Mouse (Mus musculus): ENCODE results near the gene Dnajc1.
A peak's percentile ranks its signal among the peaks of the same experiment; 100 is the strongest.

Gene Dnajc1

DNA sequence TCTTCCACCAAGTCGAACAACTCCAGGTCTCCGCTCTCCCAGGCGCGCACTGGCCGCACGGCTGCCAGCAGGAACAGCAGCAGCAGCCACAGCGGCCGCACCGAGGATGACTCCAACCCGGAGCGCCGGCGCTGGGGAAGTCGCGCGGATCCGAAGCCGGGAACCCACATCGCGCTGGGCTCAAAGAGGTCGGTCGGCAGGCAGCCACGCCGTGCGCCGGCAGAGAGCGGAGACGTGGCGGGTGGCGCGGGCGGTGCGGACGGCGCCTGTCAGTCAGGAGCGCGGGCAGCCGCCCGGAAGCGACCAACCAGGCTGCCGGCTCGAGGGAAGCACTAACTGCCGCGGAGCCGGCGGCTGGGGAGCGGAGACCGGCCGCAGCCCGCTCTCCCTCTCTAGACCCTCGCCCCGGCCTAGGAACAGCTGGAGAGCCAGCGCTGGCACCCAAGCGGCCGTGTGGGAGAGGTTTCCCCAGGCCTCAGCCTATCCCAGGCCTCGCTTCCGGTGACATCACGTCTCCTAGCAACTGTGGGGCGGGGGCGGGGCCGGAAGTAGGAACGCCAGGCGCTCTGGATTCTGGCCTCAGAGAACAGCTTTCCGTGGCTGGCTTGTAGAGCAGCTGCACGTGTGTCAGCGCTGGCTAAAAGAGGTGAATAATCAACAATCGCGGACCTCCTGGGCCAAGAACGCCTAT is at the start of gene Dnajc1:
Dnajc1 (minus strand) TSS at position 500 of the 691 bp plus-strand sequence.
- DNase-seq (ENCODE audit: low spot score) = peak; percentile 94

DNA sequence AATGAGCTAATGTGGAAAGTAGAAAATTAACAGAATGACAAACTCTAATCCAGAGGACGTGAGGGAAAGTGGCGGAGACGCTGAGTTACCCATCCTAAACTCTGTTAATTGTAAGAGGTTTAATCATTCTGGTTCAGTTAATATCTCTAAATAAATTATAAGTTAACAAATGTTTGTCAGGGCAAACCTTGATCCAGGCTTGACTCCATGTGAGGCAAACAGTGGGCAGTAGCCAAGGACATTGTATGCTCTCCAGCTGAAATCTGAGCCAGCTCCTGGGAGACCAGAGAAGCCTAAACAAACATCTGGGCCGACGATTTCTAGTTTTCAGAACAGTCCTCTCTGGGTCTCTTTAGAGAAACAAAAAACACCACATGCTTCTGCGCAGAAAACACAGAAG is 49.2 kb upstream of the Dnajc1 start:
- DNase-seq (ENCODE audit: low spot score) = no peak

DNA sequence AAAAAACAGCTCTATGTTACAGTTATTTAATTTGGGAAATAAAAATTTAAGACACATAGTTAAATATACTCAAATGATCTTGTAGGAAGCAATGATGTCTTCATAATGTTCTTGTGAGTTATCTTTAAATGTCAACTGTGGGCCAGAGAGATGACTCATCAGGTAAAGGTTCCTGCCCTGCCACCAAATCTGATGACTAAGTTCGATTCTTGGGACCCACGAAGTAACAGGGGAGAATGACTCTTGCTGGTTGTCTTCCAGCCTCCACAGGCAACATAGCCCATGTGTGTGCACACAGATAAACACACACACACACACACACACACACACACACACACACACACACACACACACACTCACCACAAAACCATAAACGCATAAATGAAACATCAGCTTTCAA is 22.6 kb upstream of the Dnajc1 start:
- DNase-seq (ENCODE audit: low spot score) = no peak

DNA sequence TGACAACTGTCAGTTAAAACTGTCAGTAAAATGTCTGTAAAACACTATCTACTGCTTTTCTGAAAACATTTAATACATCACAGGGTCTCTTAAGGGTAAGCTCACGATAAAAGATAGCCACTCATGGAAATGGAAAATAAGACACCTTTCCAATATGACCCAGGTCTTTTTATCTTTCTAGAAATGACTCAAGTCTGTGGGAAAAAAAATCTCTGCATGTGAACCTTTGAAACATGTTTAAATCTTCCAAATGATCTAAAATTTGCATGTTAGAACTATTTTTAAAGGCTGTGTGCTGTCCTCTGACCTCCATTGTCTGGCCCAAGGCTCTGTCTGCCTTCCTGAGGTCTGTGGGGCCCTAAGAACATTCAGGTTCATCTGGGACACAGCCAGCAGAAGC is 11.0 kb upstream of the Dnajc1 start:
- DNase-seq (ENCODE audit: low spot score) = no peak

DNA sequence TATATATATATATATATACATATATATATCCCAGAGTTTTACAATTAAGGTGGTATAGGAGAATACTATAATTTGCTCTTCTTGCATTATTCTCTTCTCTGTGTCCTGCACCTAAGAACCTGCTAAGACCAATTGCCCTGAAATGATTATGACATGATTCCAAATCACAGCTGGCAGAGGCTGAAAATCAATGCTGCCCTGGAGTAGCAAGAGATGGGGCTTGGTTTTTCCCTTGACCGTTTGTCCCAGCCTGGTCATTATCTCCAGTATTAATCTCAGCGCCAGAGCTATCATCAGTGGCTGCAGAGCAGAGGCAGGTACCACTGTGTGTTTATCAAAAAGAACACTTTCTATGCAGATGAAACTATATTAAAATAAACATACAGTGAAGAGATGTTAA is 9.1 kb upstream of the Dnajc1 start:
- DNase-seq (ENCODE audit: low spot score) = no peak

DNA sequence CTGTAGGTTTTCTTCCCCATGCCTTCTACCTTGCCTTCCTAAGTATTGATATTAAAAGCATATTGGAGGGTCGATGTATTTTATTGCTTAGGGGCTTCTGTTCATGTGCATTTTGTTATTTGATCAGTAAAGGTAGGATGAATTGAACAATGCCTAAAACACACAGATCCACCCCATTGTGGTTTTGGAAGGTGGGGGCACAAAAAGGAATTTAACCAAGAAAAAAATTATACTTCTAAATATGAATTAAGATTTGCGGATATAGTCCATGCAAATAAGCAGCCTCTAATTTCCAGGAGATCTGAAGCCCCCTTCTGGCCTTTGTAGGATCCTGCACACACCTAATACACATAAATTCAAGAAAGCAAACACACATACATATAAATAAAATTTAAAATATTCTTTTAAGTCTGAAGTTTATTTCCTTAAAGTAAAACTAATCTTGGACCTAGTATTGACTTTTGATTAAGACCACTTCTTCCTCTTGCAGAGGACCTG is 441 bp upstream of the Dnajc1 start:
- peak; percentile 33 for DNase-seq (ENCODE audit: low spot score)

DNA sequence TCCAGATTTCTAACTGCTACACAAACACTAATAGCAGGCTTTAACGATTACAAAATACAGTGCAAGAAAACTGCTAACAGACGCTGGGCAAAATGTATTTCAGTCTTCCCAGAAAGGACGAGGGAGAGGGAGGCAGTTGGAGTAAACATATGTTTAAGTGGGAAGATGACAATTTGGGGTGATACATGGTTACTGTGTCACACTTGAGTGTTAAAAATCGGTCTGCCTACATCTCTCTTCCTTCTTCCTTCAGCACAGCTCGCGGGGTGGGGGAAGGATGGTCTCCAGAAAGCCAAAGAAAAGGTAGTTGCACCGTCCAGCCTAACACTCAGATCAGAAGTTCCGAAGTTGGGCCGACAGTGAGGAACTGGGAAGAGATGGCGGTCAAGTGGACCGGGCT is 769 bp downstream of the Dnajc1 start:
- no peak for DNase-seq (ENCODE audit: low spot score)

DNA sequence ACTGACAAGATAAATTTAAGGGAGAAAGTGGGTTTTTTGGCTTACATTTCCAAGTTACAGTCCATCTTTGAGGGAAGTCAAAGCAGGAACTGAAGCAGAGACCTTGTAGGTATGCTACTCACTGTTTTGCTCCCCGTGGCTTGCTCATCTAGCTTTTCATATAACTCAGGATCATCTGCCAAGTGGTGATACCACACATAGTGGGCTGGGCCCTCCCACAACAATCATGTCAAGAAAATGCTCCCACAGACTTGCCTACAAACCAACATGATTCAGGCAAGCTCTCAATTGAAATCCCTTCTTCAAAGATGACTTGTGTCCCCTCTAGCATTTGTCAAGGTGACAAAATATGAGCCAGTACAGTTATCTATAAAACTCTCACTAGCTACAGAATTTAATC is 3.0 kb downstream of the Dnajc1 start:
- DNase-seq (ENCODE audit: low spot score) = no peak

DNA sequence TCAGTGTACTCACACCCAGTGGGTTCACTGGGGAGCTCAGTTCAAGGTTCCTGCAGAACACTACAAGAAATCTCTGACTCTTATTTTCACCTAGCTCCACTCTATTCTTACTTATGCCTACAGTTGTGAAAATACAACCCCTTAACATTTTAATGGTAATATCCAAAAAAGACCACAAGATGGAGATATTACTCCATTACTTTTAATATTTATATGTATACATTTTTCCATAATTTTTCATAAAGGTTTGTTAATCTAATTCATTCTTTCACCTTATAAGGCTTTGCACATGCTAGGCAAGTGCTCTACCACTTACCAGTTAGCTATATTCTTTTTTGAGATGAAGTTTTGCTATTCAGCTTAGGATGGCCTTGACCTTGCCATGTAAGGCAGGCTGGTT is 11.0 kb downstream of the Dnajc1 start:
- DNase-seq (ENCODE audit: low spot score) = no peak

DNA sequence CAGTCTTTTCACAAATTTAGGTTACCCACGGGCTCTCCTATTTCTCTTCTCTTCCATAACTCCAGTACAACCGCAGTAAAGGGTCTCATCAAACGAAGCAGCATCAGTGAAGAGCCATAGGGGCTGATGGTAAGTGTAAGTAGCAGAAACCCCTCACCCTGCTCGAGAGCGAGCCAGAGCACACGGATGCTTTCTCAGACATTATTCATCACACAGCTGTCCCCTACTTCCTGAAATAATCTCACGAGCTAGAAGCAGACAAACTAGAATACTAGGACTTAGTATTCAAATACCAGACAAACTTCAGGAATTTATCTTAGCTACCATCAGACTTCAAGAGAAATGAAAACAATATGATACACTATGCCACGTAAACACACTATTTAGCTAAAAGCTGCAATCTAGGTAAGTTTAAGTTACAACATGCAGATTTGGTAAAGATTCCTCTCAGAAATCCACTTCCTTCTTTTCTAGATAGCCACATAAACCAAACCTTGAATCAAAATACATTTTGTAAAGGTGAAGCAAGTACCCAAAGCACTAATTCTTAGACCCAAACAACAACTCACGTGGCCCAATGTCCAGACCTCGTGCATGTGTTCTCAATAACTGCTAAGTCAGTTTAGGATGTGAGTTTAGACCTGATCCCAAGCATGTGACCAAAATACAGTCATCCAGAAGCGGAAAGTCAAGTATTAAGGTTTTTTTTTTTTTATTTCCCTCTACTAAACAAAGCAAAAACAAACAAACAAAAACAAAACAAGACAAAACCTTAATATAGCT is 20.0 kb downstream of the Dnajc1 start:
- DNase-seq (ENCODE audit: low spot score) = no peak

DNA sequence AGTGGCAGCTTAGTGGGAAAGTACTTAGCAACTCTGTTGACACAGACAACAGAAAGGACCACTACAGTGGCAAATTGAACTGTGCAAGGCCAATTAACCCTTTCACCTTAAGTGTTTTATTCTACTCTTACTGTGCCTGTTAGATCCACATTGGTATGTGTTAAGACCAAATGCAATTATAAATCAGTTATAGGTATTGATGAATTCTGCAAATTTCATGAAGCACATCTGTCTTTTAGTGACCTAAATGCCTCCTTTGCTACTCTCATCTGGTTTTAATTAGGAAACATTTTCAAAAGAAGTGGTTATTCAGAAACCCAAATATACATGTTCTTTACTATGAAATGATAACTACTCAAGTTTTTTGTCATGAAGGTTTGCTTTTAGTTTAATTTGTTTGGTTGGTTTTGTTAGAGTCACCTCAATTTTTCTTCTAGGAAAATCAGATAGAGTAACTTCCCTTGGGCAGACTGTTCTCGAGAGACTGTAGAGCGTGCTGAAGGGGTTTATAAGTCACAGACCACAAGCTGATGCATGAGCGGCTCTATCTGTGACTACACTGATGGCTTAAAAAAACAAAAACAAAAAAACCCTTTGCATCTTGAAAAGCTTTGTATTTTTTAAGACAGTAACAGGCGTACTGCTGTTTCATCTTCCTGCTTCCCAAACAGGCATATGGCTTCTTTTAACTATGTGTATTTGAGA is 21.7 kb downstream of the Dnajc1 start:
- no peak for DNase-seq (ENCODE audit: low spot score)

DNA sequence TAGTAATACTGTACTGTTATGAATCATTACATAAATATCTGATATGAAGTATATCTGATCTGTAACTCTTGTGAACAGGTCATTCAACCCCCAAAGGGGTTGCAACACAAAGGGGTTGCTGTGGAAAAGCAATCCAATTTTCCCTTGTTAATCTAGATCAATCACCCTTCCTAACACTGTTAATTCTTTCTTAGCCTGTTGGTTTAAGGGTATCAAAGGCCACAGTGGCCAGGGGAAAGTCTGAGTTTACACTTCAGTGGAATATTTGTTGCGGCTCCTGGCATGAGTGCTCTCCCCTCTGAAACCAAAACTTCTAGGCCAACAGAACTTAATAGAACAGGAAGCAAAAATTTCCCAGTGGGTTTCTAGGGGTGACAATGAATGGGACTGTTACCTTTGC is 28.2 kb downstream of the Dnajc1 start:
- no peak for DNase-seq (ENCODE audit: low spot score)

DNA sequence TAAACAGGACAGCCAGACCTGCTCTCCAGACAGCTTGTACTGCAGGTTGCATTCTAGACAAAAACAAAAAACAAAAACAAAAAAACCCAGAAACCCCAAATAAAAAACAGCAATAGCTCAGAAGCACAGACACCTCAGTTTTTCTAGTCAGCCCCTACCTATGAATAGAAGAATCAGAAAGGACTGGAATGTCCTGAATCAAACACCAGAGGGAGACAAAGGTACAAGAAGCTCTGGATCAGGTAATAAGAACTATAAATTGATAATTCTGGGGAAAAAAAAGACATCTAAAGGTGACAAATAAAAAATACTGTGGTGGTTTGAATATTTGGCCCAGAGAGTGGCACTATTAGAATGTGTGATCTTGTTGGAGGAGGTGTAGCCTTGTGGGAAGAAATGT is 37.3 kb downstream of the Dnajc1 start:
- no peak for DNase-seq (ENCODE audit: low spot score)

DNA sequence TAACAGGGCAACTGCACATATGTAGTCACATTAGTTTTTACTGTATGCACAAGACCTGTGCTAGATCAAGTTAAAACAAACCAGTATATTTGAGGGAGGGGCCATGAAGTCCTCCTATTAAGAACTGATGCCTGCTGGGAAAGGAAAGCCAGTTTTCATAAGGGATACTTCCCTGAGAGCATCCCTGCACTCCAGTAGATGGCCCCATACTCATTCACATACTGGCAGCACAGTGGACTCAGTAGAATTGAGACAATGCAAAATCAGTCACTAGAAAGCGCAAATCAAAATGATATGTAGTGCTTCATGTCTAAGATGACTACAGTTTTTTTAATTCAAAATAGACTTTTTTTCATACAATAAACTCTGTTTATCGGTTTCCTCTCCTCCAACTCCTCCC is 40.0 kb downstream of the Dnajc1 start:
- DNase-seq (ENCODE audit: low spot score) = no peak

DNA sequence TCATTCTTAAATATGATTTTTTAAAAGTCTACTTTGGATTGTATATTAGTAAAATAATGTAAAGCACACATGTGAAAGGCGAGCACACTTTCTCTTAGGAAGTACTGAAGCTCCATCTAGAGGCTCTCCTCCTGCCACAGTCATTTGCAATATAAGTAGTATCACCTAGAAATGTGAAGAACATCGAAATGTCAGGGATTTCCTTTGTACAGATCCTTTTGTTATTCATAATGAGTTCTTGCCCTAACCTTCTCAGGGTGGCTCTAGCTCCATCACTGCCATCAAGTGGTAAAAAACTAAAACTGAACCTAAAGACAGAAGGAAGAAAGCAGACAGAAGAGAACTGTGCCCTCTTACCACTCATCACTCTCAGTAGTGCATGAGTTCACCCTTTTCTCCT is 49.2 kb downstream of the Dnajc1 start:
- DNase-seq (ENCODE audit: low spot score) = peak; percentile 39

DNA sequence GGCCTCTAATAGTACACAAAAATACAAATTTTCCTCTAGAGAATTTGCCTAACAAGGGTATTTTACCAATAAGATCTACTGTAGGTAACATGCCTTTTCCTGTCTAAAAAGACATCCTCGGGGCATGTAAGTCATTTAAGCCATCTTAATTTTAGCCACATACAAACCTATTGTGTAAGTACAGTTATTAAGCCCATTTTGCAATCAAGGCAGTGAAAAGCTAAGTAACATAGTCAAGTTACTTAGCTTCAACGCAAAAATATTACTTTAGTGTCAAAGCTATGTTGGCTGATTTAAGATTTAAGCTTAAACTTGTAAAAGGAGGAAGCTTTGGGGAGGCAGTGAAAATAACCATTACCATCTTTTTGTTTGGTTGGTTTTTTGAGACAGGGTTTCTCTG is 74.0 kb downstream of the Dnajc1 start:
- no peak for DNase-seq (ENCODE audit: low spot score)

DNA sequence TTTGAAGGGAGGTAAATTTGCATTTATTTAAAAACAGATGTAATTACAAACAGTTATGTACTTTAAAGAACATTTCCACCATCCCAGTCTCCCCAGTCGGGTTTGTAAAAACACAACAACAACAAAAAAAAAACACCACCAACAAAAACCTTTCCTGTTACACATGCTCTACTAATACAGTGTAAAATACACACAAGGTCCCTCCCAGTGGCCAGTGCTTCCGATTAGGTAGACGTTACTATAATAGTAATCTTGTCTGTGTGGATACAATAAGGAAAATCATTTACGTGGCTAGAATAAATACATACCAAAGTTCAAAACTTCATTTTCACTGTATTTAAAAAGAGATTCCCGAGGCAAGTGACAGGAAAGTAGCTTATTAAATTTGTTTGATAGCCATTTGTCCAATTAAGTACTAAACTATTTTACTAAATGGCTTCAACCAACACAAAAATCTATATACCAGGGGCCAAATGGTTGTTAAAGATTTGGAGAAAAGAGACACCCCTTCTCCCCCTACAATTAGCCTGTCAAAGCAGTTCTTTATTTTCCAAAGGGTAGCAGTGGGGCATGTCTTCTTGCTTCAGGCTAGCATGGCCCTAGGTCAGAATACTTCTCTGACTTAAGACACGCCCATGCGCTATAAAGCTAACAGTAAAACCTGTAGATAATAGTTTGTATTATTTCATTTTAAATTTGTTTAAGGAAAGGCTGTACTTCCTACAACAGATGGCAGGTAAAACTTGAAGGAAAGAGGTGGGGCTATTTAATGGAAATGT is 74.9 kb downstream of the Dnajc1 start:
- DNase-seq (ENCODE audit: low spot score) = no peak

DNA sequence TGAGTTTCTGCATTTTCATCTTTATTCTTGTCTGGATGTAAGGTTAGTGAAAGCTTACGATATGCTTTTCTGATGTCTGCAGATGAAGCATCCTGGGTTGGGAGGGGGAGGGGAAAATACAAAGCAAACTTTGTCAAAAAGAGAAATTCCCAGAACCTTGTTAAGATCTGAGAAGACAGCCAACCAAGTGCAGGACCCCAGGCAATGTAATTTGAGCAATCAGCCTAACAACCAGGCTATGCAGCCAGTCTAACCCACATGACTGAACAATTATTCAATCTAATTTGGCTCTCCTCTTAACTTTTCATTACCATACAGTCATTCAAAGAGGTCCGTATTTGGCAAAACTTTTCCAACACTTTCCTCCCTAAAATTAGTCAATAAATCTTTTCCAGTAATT is 75.7 kb downstream of the Dnajc1 start:
- DNase-seq (ENCODE audit: low spot score) = no peak

DNA sequence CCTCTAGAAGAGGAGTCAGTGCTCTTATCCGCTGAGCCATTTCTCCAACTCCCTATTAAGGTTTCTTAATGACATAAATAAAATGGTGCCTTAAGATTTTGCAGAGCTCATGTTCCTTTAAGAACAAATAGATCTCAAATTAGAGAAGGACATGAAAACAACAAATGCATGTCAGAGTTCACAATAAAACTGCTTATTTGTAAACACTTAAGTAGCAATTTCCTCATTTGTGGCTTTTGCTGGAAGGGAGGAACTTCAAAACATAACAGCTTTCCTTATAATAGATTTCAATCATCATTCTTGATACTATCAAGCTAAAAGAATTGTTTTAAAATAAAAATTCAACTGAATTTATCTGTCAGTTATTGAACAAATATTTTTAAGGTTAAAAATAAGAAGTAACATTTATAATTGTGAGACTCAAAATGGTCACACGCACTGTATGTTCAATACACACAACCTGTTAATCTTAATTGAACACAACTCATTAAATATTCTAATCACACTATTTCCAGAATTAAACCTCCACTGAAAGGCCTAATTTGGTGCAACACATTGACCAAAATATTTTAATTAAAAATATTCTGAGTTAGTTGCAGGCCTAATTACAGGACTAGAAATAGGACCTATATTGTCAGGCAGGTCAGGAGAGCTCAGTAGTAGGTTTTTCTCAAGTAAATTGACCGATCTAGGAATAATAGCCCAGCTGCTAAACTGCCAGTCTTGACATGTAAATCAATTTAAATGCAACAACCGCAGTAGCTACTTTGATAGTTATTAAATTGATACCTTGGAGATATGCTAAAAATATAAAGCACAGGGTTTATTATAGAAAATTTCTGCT is 82.1 kb downstream of the Dnajc1 start:
- DNase-seq (ENCODE audit: low spot score) = no peak

DNA sequence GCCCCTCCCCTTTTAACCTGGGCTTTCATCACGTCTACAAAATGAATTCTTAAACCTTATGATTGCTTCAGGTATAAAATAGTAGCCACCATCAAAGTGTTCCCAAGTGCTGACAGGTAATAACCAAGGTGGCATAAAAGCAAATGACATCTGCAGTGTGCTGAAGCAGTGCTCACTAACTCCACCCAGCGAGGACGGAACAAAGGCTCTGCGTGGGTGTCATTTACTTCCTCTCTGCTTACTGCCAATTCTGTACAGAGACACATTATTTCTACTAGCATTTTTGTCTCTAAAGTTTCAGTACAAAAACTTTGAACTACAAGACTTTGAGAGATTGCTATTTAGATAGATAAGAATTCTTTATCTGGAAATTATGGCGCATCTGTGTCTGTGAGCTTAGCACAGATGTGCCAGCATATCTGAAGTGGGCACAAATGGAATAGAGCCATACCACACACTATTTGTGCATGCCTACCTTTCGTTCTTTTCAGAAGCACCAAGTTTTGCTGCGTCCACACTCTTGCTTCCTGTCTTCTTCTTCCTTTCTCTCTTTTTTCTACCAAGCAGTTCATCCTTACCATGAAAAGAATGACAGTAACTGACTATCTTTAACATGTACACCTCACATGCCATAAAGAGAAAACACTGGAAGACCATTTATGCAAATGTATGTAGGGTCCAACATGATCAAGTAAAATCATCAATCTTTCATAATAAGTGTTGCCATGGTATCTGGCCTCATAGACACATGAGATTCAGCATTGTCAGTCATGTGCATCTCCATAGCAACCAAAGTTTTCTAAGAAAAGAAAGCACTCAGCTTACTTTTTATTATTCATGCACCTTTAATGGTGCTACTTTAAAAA is 85.0 kb downstream of the Dnajc1 start:
- no peak for DNase-seq (ENCODE audit: low spot score)
